Mouse (Mus musculus): ENCODE results near the gene Acot12.

DNA sequence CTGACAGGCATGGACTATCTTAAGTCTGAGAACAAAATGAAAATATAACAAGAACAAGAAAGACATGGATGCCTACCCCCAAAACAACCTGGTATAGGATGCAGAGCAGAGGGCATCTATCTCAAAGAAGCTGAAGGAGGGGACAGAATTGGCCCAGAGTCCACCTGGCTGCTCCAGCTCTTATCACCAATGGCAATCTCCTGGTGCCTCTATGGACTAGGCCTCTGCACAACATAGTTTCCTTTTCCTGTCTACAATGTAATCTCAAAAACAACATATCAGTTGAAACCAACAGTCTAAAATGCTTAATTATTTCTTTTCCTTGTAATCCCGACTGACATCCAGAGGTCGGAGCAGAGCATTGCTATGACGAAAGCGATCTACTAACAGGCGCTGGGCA lies 36.8 kb downstream of the Acot12 start:
- TF ChIP-seq HCFC1 (IDR thresholded peaks at IDR 0.05; ENCODE audit: borderline replicate concordance, insufficient read depth, low read length) (no peak), ZC3H11A (IDR thresholded peaks at IDR 0.05; ENCODE audit: borderline replicate concordance, low read depth, low read length) (no peak), ZNF384 (IDR thresholded peaks at IDR 0.05; ENCODE audit: low read depth, low read length) (no peak)

Measured in ES-E14 (cell line).